Mouse (Mus musculus) kidney, adult 2 months (tissue): ENCODE measurements around the gene Tas1r1. TPM values are rescaled to one million over a fixed set of nuclear protein-coding genes. Genes with fewer than 3 reads are reported as not detected.

Experiments
- DNase-seq: peaks from one replicate; pipeline ENCODE4 v3.0.0; 2021
- H3K27ac ChIP-seq: fragments of 200-500 bp; 2 replicates; pipeline ENCODE4 v1.5.1; 2012; ENCODE audit warnings: low read depth, low read length, control low read depth, inconsistent platforms; ENCODE audit not compliant: insufficient read depth
- H3K27me3 ChIP-seq: fragments of 200-500 bp; replicated peaks from 2 replicates; pipeline ENCODE4 v1.6.1; 2012; ENCODE audit warnings: mild to moderate bottlenecking, moderate library complexity, low read length, inconsistent platforms; ENCODE audit not compliant: control insufficient read depth, insufficient read depth
- H3K36me3 ChIP-seq: fragments of 200-500 bp; 2 replicates; pipeline ENCODE4 v1.6.1; 2012; ENCODE audit warnings: mild to moderate bottlenecking, moderate library complexity, low read length, inconsistent platforms; ENCODE audit not compliant: control insufficient read depth, insufficient read depth
- H3K4me1 ChIP-seq: fragments of 200-500 bp; 2 replicates; pipeline ENCODE4 v1.6.1; 2011; ENCODE audit warnings: low read length; ENCODE audit not compliant: control insufficient read depth, insufficient read depth
- H3K4me3 ChIP-seq: fragments of 200-500 bp; 2 replicates; pipeline ENCODE4 v1.5.1; 2011; ENCODE audit warnings: mild to moderate bottlenecking, low read depth, low read length, control low read depth; ENCODE audit not compliant: insufficient read depth
- CTCF ChIP-seq: fragments of 200-500 bp; conservative IDR thresholded peaks from 2 replicates; pipeline ENCODE4 v1.5.1; 2011; ENCODE audit warnings: low read depth, mild to moderate bottlenecking, control low read depth, low read length, moderate library complexity, mixed read lengths; ENCODE audit not compliant: insufficient read depth, insufficient read length
- POLR2A ChIP-seq: fragments of 200-500 bp; IDR thresholded peaks from one replicate; pipeline ENCODE4 v1.6.1; 2011; ENCODE audit warnings: low read depth, low read length, control low read depth
- WGBS: fragments of 180-500 bp; shearing (Covaris S2); methylation state at CpG from one replicate; pipeline ENCODE4 v1.1.7; 2018; 5-methylcytosine and 5-hydroxymethylcytosine counted together
- polyA plus RNA-seq: library from polyadenylated mRNA; depleted of rRNA; stranded (reverse); fragments of >200 nt; gene quantifications from 2 replicates; pipeline ENCODE4 v1.2.3, GENCODE M21; 2012

Gene Tas1r1
- polyA plus RNA-seq, 1 experiment, result 0.22 TPM

- H3K27ac ChIP-seq, result no peak overlapping the region
- DNase-seq, result no peak
- no peaks in the 10 kb centered on the region for H3K27me3 ChIP-seq
- 61% methylated on average over 15 of the region's 15 CpGs for WGBS
- TF ChIP-seq CTCF (no peak), POLR2A (no peak)
- H3K4me3 ChIP-seq, result no peak overlapping the region
- H3K4me1 ChIP-seq, result peaks cover 6% of the 10 kb centered on the region; the same call in 1 of the 2 replicates
- H3K36me3 ChIP-seq, result no peaks in the 10 kb centered on the region
These were observed 9.9 kb downstream of the Tas1r1 start for GRCm38 (mm10) chr4:152028456-152028855.

GRCm38 (mm10) chr4:152027524-152027923 is 10.8 kb downstream of the Tas1r1 start, which contains the start of gene Zbtb48:
TSS of gene Zbtb48 (minus strand) at chr4:152027671.
- H3K36me3 ChIP-seq, result no peaks in the 10 kb centered on the region
- under 1% methylated on average over 35 of the region's 35 CpGs for WGBS
- peaks cover 6% of the 10 kb centered on the region; the same call in 1 of the 2 replicates for H3K4me1 ChIP-seq
- DNase-seq, result peak; percentile 99
- TF ChIP-seq CTCF (no peak), POLR2A (no peak)
- no peaks in the 10 kb centered on the region for H3K27me3 ChIP-seq
- peak within 1 kb of the TSS; percentile 66 for H3K4me3 ChIP-seq
- H3K27ac ChIP-seq, result peak within 1 kb of the TSS; percentile 19

- peak overlapping the region; percentile 19 for H3K27ac ChIP-seq
- peaks cover 6% of the 10 kb centered on the region; the same call in 1 of the 2 replicates for H3K4me1 ChIP-seq
- WGBS, result 2% methylated on average over 41 of the region's 41 CpGs
- no peaks in the 10 kb centered on the region for H3K36me3 ChIP-seq
- DNase-seq, result peak; percentile 51
- H3K27me3 ChIP-seq, result no peaks in the 10 kb centered on the region
- TF ChIP-seq CTCF, result 0 out of 2 replicates have a peak, but pooled peaks have one; percentile 4
- no peak for TF ChIP-seq POLR2A
- peak overlapping the region; percentile 66 for H3K4me3 ChIP-seq
These were observed 11.4 kb downstream of the Tas1r1 start for GRCm38 (mm10) chr4:152026751-152027508.

- Histone ChIP-seq H3K4me1 (peaks cover 6% of the 10 kb centered on the region; the same call in 1 of the 2 replicates), H3K36me3 (no peaks in the 10 kb centered on the region), H3K4me3 (no peak overlapping the region), H3K27me3 (no peaks in the 10 kb centered on the region), H3K27ac (no peak overlapping the region)
- 94% methylated on average over 11 of the region's 11 CpGs for WGBS
- no peak for DNase-seq
- no peak for TF ChIP-seq POLR2A
- TF ChIP-seq CTCF, result no peak
These were observed 13.8 kb downstream of the Tas1r1 start for GRCm38 (mm10) chr4:152024525-152024924.

- DNase-seq, result no peak
- 70% methylated on average over 8 of the region's 8 CpGs for WGBS
- Histone ChIP-seq H3K27me3 (no peaks in the 10 kb centered on the region), H3K4me3 (no peak overlapping the region), H3K36me3 (no peaks in the 10 kb centered on the region), H3K4me1 (0 out of 2 replicates have a peak, but pooled peaks cover 6% of the 10 kb centered on the region), H3K27ac (no peak overlapping the region)
- TF ChIP-seq CTCF, result no peak
- no peak for TF ChIP-seq POLR2A
These were observed 15.9 kb downstream of the Tas1r1 start for GRCm38 (mm10) chr4:152022506-152022905.

- 78% methylated on average over 12 of the region's 12 CpGs for WGBS
- H3K27ac ChIP-seq, result no peak overlapping the region
- no peaks in the 10 kb centered on the region for H3K36me3 ChIP-seq
- DNase-seq, result no peak
- 0 out of 2 replicates have a peak, but pooled peaks cover 2% of the 10 kb centered on the region for H3K4me1 ChIP-seq
- TF ChIP-seq POLR2A (no peak), CTCF (peak; percentile 24; the same call in 1 of the 2 replicates)
- no peak overlapping the region for H3K4me3 ChIP-seq
- H3K27me3 ChIP-seq, result no peaks in the 10 kb centered on the region
These were observed 16.7 kb downstream of the Tas1r1 start for GRCm38 (mm10) chr4:152021568-152022097.

- WGBS, result 90% methylated on average over 21 of the region's 21 CpGs
- H3K4me3 ChIP-seq, result no peak overlapping the region
- TF ChIP-seq POLR2A (no peak), CTCF (no peak)
- H3K4me1 ChIP-seq, result no peaks in the 10 kb centered on the region
- DNase-seq, result no peak
- no peaks in the 10 kb centered on the region for H3K36me3 ChIP-seq
- H3K27me3 ChIP-seq, result no peaks in the 10 kb centered on the region
- no peak overlapping the region for H3K27ac ChIP-seq
These were observed 18.3 kb downstream of the Tas1r1 start for GRCm38 (mm10) chr4:152020024-152020423.
